Mouse (Mus musculus): ENCODE results near the gene P4htm. TPM values are rescaled to one million over a fixed set of nuclear protein-coding genes. Genes with fewer than 3 reads are reported as not detected.

The P4htm gene
- total and polyA plus RNA-seq, 2 experiments from 2014 or later, result 38.8 to 50.8 TPM

GRCm38 (mm10) chr9:108560227-108560841 lies 37.1 kb downstream of the P4htm start, which contains the start of gene Impdh2:
Gene Impdh2 (plus strand): TSS chr9:108560286.
- DNase-seq (ENCODE audit: low spot score), result peak; percentile 99
- peak; percentile 100 for ATAC-seq
- H3K36me3 ChIP-seq (ENCODE audit: insufficient read depth, low read length), result peaks cover 52% of the 10 kb centered on the region; the same call in 1 of the 2 replicates

GRCm38 (mm10) chr9:108559169-108559568 lies 38.3 kb downstream of the P4htm start:
- H3K4me3 ChIP-seq (ENCODE audit: low read length), result no peak overlapping the region
- H3K27me3 ChIP-seq (ENCODE audit: insufficient read depth, low read length), result no peaks in the 10 kb centered on the region
- peaks cover 52% of the 10 kb centered on the region; the same call in 1 of the 2 replicates for H3K36me3 ChIP-seq (ENCODE audit: insufficient read depth, low read length)
- DNase-seq (ENCODE audit: low spot score) (no peak), ATAC-seq (no peak)
- no peak overlapping the region for H3K27ac ChIP-seq
- peaks cover 5% of the 10 kb centered on the region for H3K4me1 ChIP-seq (ENCODE audit: insufficient read depth, low read length)
- TF ChIP-seq CTCF (IDR thresholded peaks at IDR 0.05; ENCODE audit: low read depth), result no peak
- WGBS, result 94% methylated on average over 4 of the region's 4 CpGs
- no peak overlapping the region for H3K4me2 ChIP-seq (ENCODE audit: low read depth, low read length)
- no peaks in the 10 kb centered on the region for H3K9me3 ChIP-seq (ENCODE audit: low read length)
- H3K9ac ChIP-seq (replicated peaks; ENCODE audit: low read length), result no peak overlapping the region

More at GRCm38 (mm10) chr9:108560227-108560841, 37.1 kb downstream of the P4htm start, which contains the start of gene Impdh2:
- peak; percentile 34; the same call in 1 of the 2 replicates for TF ChIP-seq CTCF (IDR thresholded peaks at IDR 0.05; ENCODE audit: low read depth)
- peak within 1 kb of the TSS; percentile 62 for H3K9ac ChIP-seq (replicated peaks; ENCODE audit: low read length)
- H3K4me3 ChIP-seq (ENCODE audit: low read length), result peak within 1 kb of the TSS; percentile 58
- under 1% methylated on average over 51 of the region's 53 CpGs for WGBS
- no peaks in the 10 kb centered on the region for H3K9me3 ChIP-seq (ENCODE audit: low read length)
- no peaks in the 10 kb centered on the region for H3K27me3 ChIP-seq (ENCODE audit: insufficient read depth, low read length)
- H3K4me1 ChIP-seq (ENCODE audit: insufficient read depth, low read length), result peaks cover 5% of the 10 kb centered on the region
- H3K4me2 ChIP-seq (ENCODE audit: low read depth, low read length), result peak within 1 kb of the TSS; percentile 76
- H3K27ac ChIP-seq, result peak within 1 kb of the TSS; percentile 68

GRCm38 (mm10) chr9:108546875-108547274 lies 50.6 kb downstream of the P4htm start:
- Histone ChIP-seq H3K27ac (no peak overlapping the region), H3K9me3 (ENCODE audit: low read length) (no peaks in the 10 kb centered on the region), H3K4me1 (ENCODE audit: insufficient read depth, low read length) (no peaks in the 10 kb centered on the region), H3K9ac (replicated peaks; ENCODE audit: low read length) (no peak overlapping the region), H3K4me2 (ENCODE audit: low read depth, low read length) (no peak overlapping the region), H3K36me3 (ENCODE audit: insufficient read depth, low read length) (peaks cover 62% of the 10 kb centered on the region), H3K27me3 (ENCODE audit: insufficient read depth, low read length) (no peaks in the 10 kb centered on the region), H3K4me3 (ENCODE audit: low read length) (no peak overlapping the region)
- DNase-seq (ENCODE audit: low spot score) (no peak), ATAC-seq (no peak)
- no peak for TF ChIP-seq CTCF (IDR thresholded peaks at IDR 0.05; ENCODE audit: low read depth)
- 97% methylated on average over 1 of the region's 1 CpGs for WGBS

DNA sequence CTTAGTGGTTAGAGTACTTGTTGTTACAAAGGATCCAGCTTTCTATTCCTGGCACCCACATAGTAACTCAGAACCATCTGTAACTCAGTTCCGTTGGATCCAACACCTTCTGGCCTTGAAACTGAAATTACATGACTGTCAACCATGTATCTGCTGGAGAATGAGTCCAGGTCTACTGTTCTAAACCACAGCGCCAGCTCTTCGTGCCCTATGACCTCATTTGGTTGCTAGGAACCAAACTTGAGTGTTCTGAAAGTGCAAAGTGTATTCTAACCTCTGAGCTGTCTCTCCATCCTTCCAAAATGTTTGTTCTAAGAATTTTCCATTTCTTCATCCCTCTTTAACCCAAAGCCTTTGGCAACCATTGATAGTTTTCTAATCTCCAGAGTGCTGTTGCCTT lies 51.5 kb downstream of the P4htm start:
- TF ChIP-seq CTCF (IDR thresholded peaks at IDR 0.05; ENCODE audit: low read depth), result no peak
- no peak for ATAC-seq

DNA sequence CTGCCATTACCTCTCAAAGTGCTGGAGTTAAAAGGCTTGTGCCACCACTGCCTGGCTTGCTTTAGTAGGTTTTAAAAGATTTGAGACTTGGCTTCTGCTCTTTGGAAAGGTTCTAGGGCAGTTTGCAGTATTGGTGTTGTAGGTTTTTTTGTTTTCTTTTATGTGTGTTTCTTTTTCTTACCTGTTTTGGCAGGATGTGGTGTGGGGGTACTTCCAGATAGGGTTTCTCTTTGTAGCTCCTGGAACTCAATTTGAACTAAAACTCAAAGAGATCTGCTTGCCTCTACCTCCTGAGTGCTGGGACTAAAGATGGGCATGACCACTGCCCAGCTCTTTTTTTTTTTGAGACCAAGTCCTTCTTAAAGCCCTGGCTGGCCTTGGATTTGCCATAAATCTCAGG lies 56.6 kb downstream of the P4htm start:
- DNase-seq (ENCODE audit: low spot score), result no peak
- TF ChIP-seq CTCF (IDR thresholded peaks at IDR 0.05; ENCODE audit: low read depth), result no peak
- Histone ChIP-seq H3K27ac (no peak overlapping the region), H3K36me3 (ENCODE audit: insufficient read depth, low read length) (peaks cover 53% of the 10 kb centered on the region), H3K9me3 (ENCODE audit: low read length) (no peaks in the 10 kb centered on the region), H3K4me3 (ENCODE audit: low read length) (no peak overlapping the region), H3K4me1 (ENCODE audit: insufficient read depth, low read length) (no peaks in the 10 kb centered on the region), H3K4me2 (ENCODE audit: low read depth, low read length) (no peak overlapping the region), H3K9ac (replicated peaks; ENCODE audit: low read length) (no peak overlapping the region), H3K27me3 (ENCODE audit: insufficient read depth, low read length) (no peaks in the 10 kb centered on the region)
- no peak for ATAC-seq

More for the DNA sequence above, 51.5 kb downstream of the P4htm start:
- Histone ChIP-seq H3K27ac (no peak overlapping the region), H3K4me1 (ENCODE audit: insufficient read depth, low read length) (no peaks in the 10 kb centered on the region), H3K4me2 (ENCODE audit: low read depth, low read length) (no peak overlapping the region), H3K9ac (replicated peaks; ENCODE audit: low read length) (no peak overlapping the region), H3K27me3 (ENCODE audit: insufficient read depth, low read length) (no peaks in the 10 kb centered on the region), H3K36me3 (ENCODE audit: insufficient read depth, low read length) (peaks cover 65% of the 10 kb centered on the region), H3K9me3 (ENCODE audit: low read length) (no peaks in the 10 kb centered on the region), H3K4me3 (ENCODE audit: low read length) (no peak overlapping the region)
- 93% methylated on average over 3 of the region's 3 CpGs for WGBS
- no peak for DNase-seq (ENCODE audit: low spot score)

DNA sequence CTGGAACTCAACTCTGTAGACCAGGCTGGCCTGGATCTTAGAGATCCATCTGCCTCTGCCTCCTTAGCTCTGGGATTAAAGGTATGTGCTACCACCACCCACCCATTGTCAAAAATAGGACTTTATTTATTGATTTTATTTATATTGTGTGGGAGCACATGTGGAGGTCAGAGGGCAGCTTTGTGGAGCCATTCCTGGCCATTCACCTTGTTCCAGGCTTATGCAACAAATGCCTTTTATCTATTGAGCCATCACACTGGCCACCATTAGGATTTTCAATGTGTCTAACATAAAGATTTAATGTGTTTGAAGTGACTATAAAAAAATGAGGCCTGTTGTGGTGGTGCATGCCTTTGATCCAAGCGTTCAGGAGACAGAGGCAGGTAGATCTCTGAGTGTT lies 66.0 kb downstream of the P4htm start:
- no peak for TF ChIP-seq CTCF (IDR thresholded peaks at IDR 0.05; ENCODE audit: low read depth)
- DNase-seq (ENCODE audit: low spot score) (no peak), ATAC-seq (no peak)
- Histone ChIP-seq H3K4me1 (ENCODE audit: insufficient read depth, low read length) (no peaks in the 10 kb centered on the region), H3K4me2 (ENCODE audit: low read depth, low read length) (no peak overlapping the region), H3K27me3 (ENCODE audit: insufficient read depth, low read length) (no peaks in the 10 kb centered on the region), H3K9me3 (ENCODE audit: low read length) (no peaks in the 10 kb centered on the region), H3K36me3 (ENCODE audit: insufficient read depth, low read length) (peaks cover 52% of the 10 kb centered on the region), H3K27ac (no peak overlapping the region), H3K4me3 (ENCODE audit: low read length) (no peak overlapping the region), H3K9ac (replicated peaks; ENCODE audit: low read length) (no peak overlapping the region)
- 95% methylated on average over 1 of the region's 1 CpGs for WGBS

DNA sequence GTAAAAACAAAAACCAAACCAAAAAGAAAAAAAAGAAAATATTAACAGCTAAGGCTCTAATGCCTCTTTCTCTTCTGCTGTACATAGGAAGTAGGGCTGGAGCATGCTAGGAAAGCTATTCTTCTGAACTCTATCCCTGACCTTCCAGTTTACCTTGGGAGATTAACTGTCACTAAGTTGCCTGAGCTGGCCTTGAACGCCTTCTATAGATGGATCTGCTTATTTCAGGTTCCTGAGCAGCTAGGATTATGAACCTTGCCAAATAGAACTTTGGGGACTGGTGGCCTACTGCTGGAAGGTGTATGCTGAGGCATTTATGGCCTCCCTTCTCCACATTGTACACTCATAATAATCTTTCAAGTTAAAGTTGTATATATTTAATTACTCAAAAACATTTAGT lies 66.5 kb downstream of the P4htm start:
- no peaks in the 10 kb centered on the region for H3K4me1 ChIP-seq (ENCODE audit: insufficient read depth, low read length)
- no peak overlapping the region for H3K9ac ChIP-seq (replicated peaks; ENCODE audit: low read length)
- WGBS, result 88% methylated on average over 1 of the region's 1 CpGs
- no peak for TF ChIP-seq CTCF (IDR thresholded peaks at IDR 0.05; ENCODE audit: low read depth)
- H3K4me2 ChIP-seq (ENCODE audit: low read depth, low read length), result no peak overlapping the region
- H3K4me3 ChIP-seq (ENCODE audit: low read length), result no peak overlapping the region
- DNase-seq (ENCODE audit: low spot score) (no peak), ATAC-seq (no peak)
- no peaks in the 10 kb centered on the region for H3K27me3 ChIP-seq (ENCODE audit: insufficient read depth, low read length)
- peaks cover 48% of the 10 kb centered on the region for H3K36me3 ChIP-seq (ENCODE audit: insufficient read depth, low read length)
- H3K9me3 ChIP-seq (ENCODE audit: low read length), result no peaks in the 10 kb centered on the region
- no peak overlapping the region for H3K27ac ChIP-seq

MicroRNAs encoded within 50 kb of the gene (microRNA counts, 519-probe panel; counts per million panel counts)
- 3,941 counts per million, percentile 69 among the panel's probes with 10 or more counts for microRNA mmu-miR-191
- 2,866 counts per million, percentile 44 among the panel's probes with 10 or more counts for microRNA mmu-miR-425

Small RNA genes lying within 50 kb of the gene (microRNA-seq; reads per million reads assigned to microRNA genes)
- gene Gm24083 (0 reads per million in 2 experiments), gene Mir191 (0 reads per million in 2 experiments), gene Mir425 (1,072 to 1,087 reads per million in 2 experiments)

Other genes starting within 250 kb of the P4htm start
- 92.0 and 97.8 TPM in 2 replicates for gene Usp4, start 249.8 kb downstream of the P4htm start, total RNA-seq (2014; rRNA removed)
- 93.4 and 94.4 TPM in 2 replicates for gene Usp4, start 249.8 kb downstream of the P4htm start, polyA plus RNA-seq (2015; fragmentation: Nextera tagmentation; extraction: Ambion mirVana)
- gene 1700102P08Rik, start 204.9 kb downstream of the P4htm start, total RNA-seq (2014; rRNA removed), result 0.43 and 2.8 TPM in 2 replicates
- 0.61 and 0.81 TPM in 2 replicates for gene 1700102P08Rik, start 204.9 kb downstream of the P4htm start, polyA plus RNA-seq (2015; fragmentation: Nextera tagmentation; extraction: Ambion mirVana)
- gene Ccdc36, start 169.2 kb downstream of the P4htm start, total RNA-seq (2014; rRNA removed), result 0.97 and 1.2 TPM in 2 replicates
- gene Ccdc36, start 169.2 kb downstream of the P4htm start, polyA plus RNA-seq (2015; fragmentation: Nextera tagmentation; extraction: Ambion mirVana), result 1.7 TPM in 2 replicates
- not detected in 2 replicates for gene BC048562, start 161.2 kb downstream of the P4htm start, total RNA-seq (2014; rRNA removed)
- gene BC048562, start 161.2 kb downstream of the P4htm start, polyA plus RNA-seq (2015; fragmentation: Nextera tagmentation; extraction: Ambion mirVana), result not detected in 2 replicates
- gene Ccdc71, start 137.1 kb downstream of the P4htm start, total RNA-seq (2014; rRNA removed), result 32.9 and 37.2 TPM in 2 replicates
- 46.9 and 55.9 TPM in 2 replicates for gene Ccdc71, start 137.1 kb downstream of the P4htm start, polyA plus RNA-seq (2015; fragmentation: Nextera tagmentation; extraction: Ambion mirVana)
- 62.6 and 72.8 TPM in 2 replicates for gene Klhdc8b, start 136.1 kb downstream of the P4htm start, total RNA-seq (2014; rRNA removed)
- gene Klhdc8b, start 136.1 kb downstream of the P4htm start, polyA plus RNA-seq (2015; fragmentation: Nextera tagmentation; extraction: Ambion mirVana), result 44.9 and 46.5 TPM in 2 replicates
- gene Lamb2, start 117.9 kb downstream of the P4htm start, total RNA-seq (2014; rRNA removed), result 77.5 and 99.8 TPM in 2 replicates
- 16.0 and 18.6 TPM in 2 replicates for gene Lamb2, start 117.9 kb downstream of the P4htm start, polyA plus RNA-seq (2015; fragmentation: Nextera tagmentation; extraction: Ambion mirVana)
- gene Usp19, start 107.1 kb downstream of the P4htm start, total RNA-seq (2014; rRNA removed), result 87.6 and 104 TPM in 2 replicates
- 51.6 and 52.0 TPM in 2 replicates for gene Usp19, start 107.1 kb downstream of the P4htm start, polyA plus RNA-seq (2015; fragmentation: Nextera tagmentation; extraction: Ambion mirVana)
- 153 and 175 TPM in 2 replicates for gene Qars, start 90.0 kb downstream of the P4htm start, total RNA-seq (2014; rRNA removed)
- gene Qars, start 90.0 kb downstream of the P4htm start, polyA plus RNA-seq (2015; fragmentation: Nextera tagmentation; extraction: Ambion mirVana), result 55.2 and 58.3 TPM in 2 replicates
- gene Qrich1, start 80.9 kb downstream of the P4htm start, total RNA-seq (2014; rRNA removed), result 226 and 252 TPM in 2 replicates
- 98.1 and 98.7 TPM in 2 replicates for gene Qrich1, start 80.9 kb downstream of the P4htm start, polyA plus RNA-seq (2015; fragmentation: Nextera tagmentation; extraction: Ambion mirVana)
- 93.8 and 98.3 TPM in 2 replicates for gene Impdh2, start 37.4 kb downstream of the P4htm start, total RNA-seq (2014; rRNA removed)
- 103 and 106 TPM in 2 replicates for gene Impdh2, start 37.4 kb downstream of the P4htm start, polyA plus RNA-seq (2015; fragmentation: Nextera tagmentation; extraction: Ambion mirVana)
- gene Ndufaf3, start 30.2 kb downstream of the P4htm start, total RNA-seq (2014; rRNA removed), result 54.1 and 70.5 TPM in 2 replicates
- gene Ndufaf3, start 30.2 kb downstream of the P4htm start, polyA plus RNA-seq (2015; fragmentation: Nextera tagmentation; extraction: Ambion mirVana), result 84.5 and 88.9 TPM in 2 replicates
- gene Dalrd3, start 27.8 kb downstream of the P4htm start, total RNA-seq (2014; rRNA removed), result 97.3 and 109 TPM in 2 replicates
- 251 and 255 TPM in 2 replicates for gene Dalrd3, start 27.8 kb downstream of the P4htm start, polyA plus RNA-seq (2015; fragmentation: Nextera tagmentation; extraction: Ambion mirVana)
- gene Wdr6, start 18.9 kb downstream of the P4htm start, total RNA-seq (2014; rRNA removed), result 581 and 603 TPM in 2 replicates
- 265 and 282 TPM in 2 replicates for gene Wdr6, start 18.9 kb downstream of the P4htm start, polyA plus RNA-seq (2015; fragmentation: Nextera tagmentation; extraction: Ambion mirVana)
- gene Arih2, start 51.7 kb upstream of the P4htm start, total RNA-seq (2014; rRNA removed), result 52.1 and 54.8 TPM in 2 replicates
- gene Arih2, start 51.7 kb upstream of the P4htm start, polyA plus RNA-seq (2015; fragmentation: Nextera tagmentation; extraction: Ambion mirVana), result 38.5 and 39.7 TPM in 2 replicates
- 31.0 and 41.1 TPM in 2 replicates for gene Slc25a20, start 64.4 kb upstream of the P4htm start, total RNA-seq (2014; rRNA removed)
- 49.7 and 50.2 TPM in 2 replicates for gene Slc25a20, start 64.4 kb upstream of the P4htm start, polyA plus RNA-seq (2015; fragmentation: Nextera tagmentation; extraction: Ambion mirVana)
- gene Prkar2a, start 91.6 kb upstream of the P4htm start, total RNA-seq (2014; rRNA removed), result 87.3 and 92.2 TPM in 2 replicates
- gene Prkar2a, start 91.6 kb upstream of the P4htm start, polyA plus RNA-seq (2015; fragmentation: Nextera tagmentation; extraction: Ambion mirVana), result 39.7 and 43.9 TPM in 2 replicates
- 122 and 126 TPM in 2 replicates for gene Ip6k2, start 186.1 kb upstream of the P4htm start, total RNA-seq (2014; rRNA removed)
- 187 and 189 TPM in 2 replicates for gene Ip6k2, start 186.1 kb upstream of the P4htm start, polyA plus RNA-seq (2015; fragmentation: Nextera tagmentation; extraction: Ambion mirVana)
- 33.6 and 72.6 TPM in 2 replicates for gene Nckipsd, start 210.7 kb upstream of the P4htm start, total RNA-seq (2014; rRNA removed)
- gene Nckipsd, start 210.7 kb upstream of the P4htm start, polyA plus RNA-seq (2015; fragmentation: Nextera tagmentation; extraction: Ambion mirVana), result 22.8 and 23.5 TPM in 2 replicates
- gene Celsr3, start 228.7 kb upstream of the P4htm start, total RNA-seq (2014; rRNA removed), result 49.2 and 86.4 TPM in 2 replicates
- gene Celsr3, start 228.7 kb upstream of the P4htm start, polyA plus RNA-seq (2015; fragmentation: Nextera tagmentation; extraction: Ambion mirVana), result 5.8 and 7.8 TPM in 2 replicates

Data from hindbrain, postnatal 0 days (tissue).